Mouse (Mus musculus) kidney, adult 8-10 months (tissue): ENCODE results near the gene Plekho2.
A peak's percentile ranks its signal among the peaks of the same experiment; 100 is the strongest.

Experiments used
- DNase-seq, 2 experiments: peaks; one replicate each; pipeline ENCODE4 v3.0.0; 2022

Gene Plekho2

GRCm38 (mm10) chr9:65523611-65524364 lies 56.1 kb downstream of the Plekho2 start:
- DNase-seq, result peak; percentile 78 to 85

DNA sequence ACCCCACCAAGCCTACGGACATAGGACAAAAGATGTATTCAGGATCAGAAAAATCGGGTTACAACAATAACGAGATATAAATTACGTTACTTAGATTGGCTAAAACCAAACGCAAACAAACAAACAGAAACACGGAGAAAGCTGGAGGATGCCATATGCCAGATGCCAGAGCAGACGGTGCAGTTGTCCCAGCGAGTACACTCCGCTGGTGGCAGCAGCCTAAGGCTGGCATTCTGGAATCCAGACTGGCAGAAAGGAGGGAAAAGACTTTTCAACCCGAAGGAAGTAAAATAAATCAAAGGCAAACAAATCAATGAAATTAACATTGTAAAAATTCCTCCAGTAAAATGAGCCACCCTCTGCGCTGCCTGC lies 59.3 kb downstream of the Plekho2 start:
- DNase-seq, result no peak

- DNase-seq, result no peak
These were observed 59.9 kb downstream of the Plekho2 start, which contains the start of gene Ankdd1a for GRCm38 (mm10) chr9:65519807-65520504. TSS of gene Ankdd1a (minus strand) at chr9:65520193.

DNA sequence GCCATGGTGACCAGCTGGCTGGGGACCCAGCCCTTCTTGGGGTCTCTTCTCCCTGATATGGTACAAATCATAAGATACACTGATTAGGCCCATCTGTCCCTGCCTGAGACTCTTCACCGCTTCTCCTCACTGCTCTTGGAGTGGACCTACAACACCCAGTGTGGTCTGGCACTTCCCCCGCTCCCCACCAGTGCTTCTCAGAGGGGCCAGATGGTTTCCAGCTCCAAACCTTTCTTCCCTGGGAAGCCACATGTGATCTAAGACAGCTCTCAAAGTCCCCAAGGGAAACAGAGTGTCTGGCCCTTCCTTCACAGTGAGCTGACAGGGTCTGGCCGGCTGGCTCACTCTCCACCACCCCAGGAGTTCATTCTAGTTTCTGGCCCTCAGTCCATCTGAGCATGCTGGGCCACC lies 65.0 kb downstream of the Plekho2 start:
- DNase-seq, result no peak

DNA sequence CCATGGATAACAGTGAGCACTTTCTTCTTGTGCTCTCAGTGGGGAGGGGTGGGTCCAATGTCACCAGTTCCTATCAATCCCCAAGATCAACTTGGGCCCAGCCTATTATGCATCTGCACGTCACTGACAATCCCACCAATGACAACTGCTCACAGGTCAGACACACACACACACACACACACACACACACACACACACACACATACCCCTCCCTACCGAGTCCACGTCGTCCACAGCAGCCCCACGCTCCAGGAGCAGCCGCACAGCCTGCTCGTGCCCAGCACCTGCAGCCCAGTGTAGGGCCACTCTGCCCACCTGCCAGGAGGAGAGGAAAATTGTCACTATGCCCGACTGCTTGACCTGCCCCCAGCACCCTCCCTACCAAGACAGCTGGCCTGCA lies 65.4 kb downstream of the Plekho2 start:
- no peak for DNase-seq

GRCm38 (mm10) chr9:65512520-65512919 lies 67.3 kb downstream of the Plekho2 start:
- DNase-seq, result no peak

DNA sequence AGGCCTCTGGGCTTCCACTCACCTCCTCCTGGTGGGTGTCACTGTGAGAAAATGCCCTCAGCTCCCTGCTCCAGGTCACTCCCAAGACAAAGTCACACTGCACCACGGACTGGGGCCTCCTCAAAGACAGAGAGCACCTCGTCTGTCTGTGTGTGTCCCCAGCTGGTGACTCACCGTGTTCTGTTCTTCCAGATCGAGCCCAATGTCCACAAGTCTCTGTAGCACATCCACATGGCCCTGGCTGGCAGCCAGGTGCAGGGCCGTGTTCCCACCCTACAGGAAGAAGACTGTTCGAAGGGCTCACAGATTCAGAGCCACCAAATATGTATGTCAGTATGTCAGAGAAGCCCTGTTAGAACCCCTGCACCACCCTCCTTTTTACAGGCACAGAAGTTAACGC lies 71.4 kb downstream of the Plekho2 start:
- no peak for DNase-seq

DNA sequence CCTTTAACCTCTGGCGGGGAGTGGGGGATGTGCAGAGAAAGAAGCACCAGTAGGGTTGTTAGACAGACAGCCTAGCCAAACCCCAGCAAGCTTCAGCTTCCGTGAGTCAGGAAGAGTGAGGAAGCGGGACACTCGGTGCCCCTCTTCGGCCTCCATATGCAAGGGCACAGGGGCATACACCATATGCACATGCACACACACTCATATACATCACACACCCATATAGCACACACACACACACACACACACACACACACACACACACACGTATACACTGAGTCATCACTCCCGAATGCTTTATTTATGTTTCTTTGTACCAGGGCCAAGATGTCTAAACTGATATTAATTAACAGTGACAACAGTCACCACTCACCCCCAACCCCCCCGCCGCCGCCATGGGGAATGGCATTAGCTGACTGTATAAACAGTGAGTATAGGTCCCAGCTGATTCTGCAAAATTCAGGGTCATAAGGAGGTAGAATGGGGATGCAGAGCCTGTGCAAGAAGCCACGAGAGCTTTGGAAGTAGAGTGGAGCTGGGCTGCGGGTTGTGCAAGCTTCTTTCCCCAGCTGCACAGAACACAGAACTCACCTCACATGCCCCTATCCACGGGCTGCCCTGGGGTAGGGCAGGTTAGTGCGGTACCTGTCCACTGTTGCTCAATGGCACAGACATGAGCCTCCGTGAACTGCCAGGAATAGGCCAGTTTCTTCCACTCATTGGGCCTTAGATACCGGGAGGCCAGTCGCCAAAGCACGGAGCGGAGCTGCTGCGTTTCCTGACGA lies 76.9 kb downstream of the Plekho2 start:
- DNase-seq, result no peak
